Mouse (Mus musculus): ENCODE results near the gene Irf2bp2. TPM values are rescaled to one million over a fixed set of nuclear protein-coding genes. Genes with fewer than 3 reads are reported as not detected.

Irf2bp2 gene
- polyA plus RNA-seq, 1 experiment from 2014 or later, result 9.6 TPM

GRCm38 (mm10) chr8:126556691-126557090, 37.1 kb downstream of the Irf2bp2 start:
- Histone ChIP-seq H3K4me3 (no peak overlapping the region), H3K27ac (no peak overlapping the region), H3K36me3 (no peaks in the 10 kb centered on the region), H3K4me1 (peaks cover 6% of the 10 kb centered on the region), H3K9ac (no peak overlapping the region), H3K4me2 (replicated peaks) (no peak overlapping the region), H3K9me3 (replicated peaks) (no peaks in the 10 kb centered on the region), H3K27me3 (no peaks in the 10 kb centered on the region)
- ATAC-seq (ENCODE audit: low FRiP score), result no peak
- 90% methylated on average over 5 of the region's 5 CpGs for WGBS

- Histone ChIP-seq H3K4me2 (replicated peaks) (no peak overlapping the region), H3K9me3 (replicated peaks) (no peaks in the 10 kb centered on the region), H3K36me3 (no peaks in the 10 kb centered on the region), H3K27me3 (no peaks in the 10 kb centered on the region), H3K27ac (no peak overlapping the region), H3K4me1 (peaks cover 6% of the 10 kb centered on the region), H3K4me3 (no peak overlapping the region), H3K9ac (no peak overlapping the region)
- no peak for ATAC-seq (ENCODE audit: low FRiP score)
- 90% methylated on average over 4 of the region's 4 CpGs for WGBS
Observed at GRCm38 (mm10) chr8:126554741-126555140, 39.0 kb downstream of the Irf2bp2 start.

GRCm38 (mm10) chr8:126551871-126552270, 41.9 kb downstream of the Irf2bp2 start:
- H3K36me3 ChIP-seq, result no peaks in the 10 kb centered on the region
- no peaks in the 10 kb centered on the region for H3K9me3 ChIP-seq (replicated peaks)
- H3K4me2 ChIP-seq (replicated peaks), result no peak overlapping the region
- no peak for ATAC-seq (ENCODE audit: low FRiP score)
- H3K4me1 ChIP-seq, result no peaks in the 10 kb centered on the region
- H3K4me3 ChIP-seq, result no peak overlapping the region
- no peak overlapping the region for H3K27ac ChIP-seq
- 83% methylated on average over 4 of the region's 4 CpGs for WGBS
- H3K27me3 ChIP-seq, result no peaks in the 10 kb centered on the region
- H3K9ac ChIP-seq, result no peak overlapping the region

GRCm38 (mm10) chr8:126550944-126551357, 42.8 kb downstream of the Irf2bp2 start:
- WGBS, result 70% methylated on average over 5 of the region's 5 CpGs
- Histone ChIP-seq H3K9me3 (replicated peaks) (no peaks in the 10 kb centered on the region), H3K9ac (no peak overlapping the region), H3K4me3 (no peak overlapping the region), H3K36me3 (no peaks in the 10 kb centered on the region), H3K4me1 (no peaks in the 10 kb centered on the region), H3K27me3 (no peaks in the 10 kb centered on the region), H3K27ac (no peak overlapping the region), H3K4me2 (replicated peaks) (no peak overlapping the region)
- no peak for ATAC-seq (ENCODE audit: low FRiP score)

GRCm38 (mm10) chr8:126547841-126548240, 45.9 kb downstream of the Irf2bp2 start:
- no peak overlapping the region for H3K4me2 ChIP-seq (replicated peaks)
- H3K9ac ChIP-seq, result no peak overlapping the region
- no peak for ATAC-seq (ENCODE audit: low FRiP score)
- WGBS, result 63% methylated on average over 3 of the region's 3 CpGs
- no peaks in the 10 kb centered on the region for H3K27me3 ChIP-seq
- no peak overlapping the region for H3K4me3 ChIP-seq
- H3K36me3 ChIP-seq, result no peaks in the 10 kb centered on the region
- H3K4me1 ChIP-seq, result no peaks in the 10 kb centered on the region
- no peak overlapping the region for H3K27ac ChIP-seq
- H3K9me3 ChIP-seq (replicated peaks), result no peaks in the 10 kb centered on the region

GRCm38 (mm10) chr8:126547361-126547760, 46.4 kb downstream of the Irf2bp2 start:
- H3K9ac ChIP-seq, result no peak overlapping the region
- H3K36me3 ChIP-seq, result no peaks in the 10 kb centered on the region
- no peak for ATAC-seq (ENCODE audit: low FRiP score)
- H3K4me2 ChIP-seq (replicated peaks), result no peak overlapping the region
- no peaks in the 10 kb centered on the region for H3K9me3 ChIP-seq (replicated peaks)
- H3K27me3 ChIP-seq, result no peaks in the 10 kb centered on the region
- no peak overlapping the region for H3K4me3 ChIP-seq
- H3K27ac ChIP-seq, result no peak overlapping the region
- 98% methylated on average over 4 of the region's 4 CpGs for WGBS
- H3K4me1 ChIP-seq, result no peaks in the 10 kb centered on the region

GRCm38 (mm10) chr8:126546480-126546879, 47.3 kb downstream of the Irf2bp2 start:
- Histone ChIP-seq H3K27me3 (no peaks in the 10 kb centered on the region), H3K9ac (no peak overlapping the region), H3K36me3 (no peaks in the 10 kb centered on the region), H3K4me3 (no peak overlapping the region), H3K9me3 (replicated peaks) (no peaks in the 10 kb centered on the region), H3K4me1 (no peaks in the 10 kb centered on the region), H3K27ac (0 out of 2 replicates have a peak overlapping the region, but pooled peaks have one; percentile 8), H3K4me2 (replicated peaks) (no peak overlapping the region)
- ATAC-seq (ENCODE audit: low FRiP score), result no peak
- WGBS, result 52% methylated on average over 1 of the region's 1 CpGs

GRCm38 (mm10) chr8:126543407-126543806, 50.4 kb downstream of the Irf2bp2 start:
- no peak for ATAC-seq (ENCODE audit: low FRiP score)
- no peak overlapping the region for H3K27ac ChIP-seq
- no peaks in the 10 kb centered on the region for H3K36me3 ChIP-seq
- H3K4me2 ChIP-seq (replicated peaks), result no peak overlapping the region
- H3K4me1 ChIP-seq, result peaks cover 18% of the 10 kb centered on the region
- H3K27me3 ChIP-seq, result no peaks in the 10 kb centered on the region
- H3K9me3 ChIP-seq (replicated peaks), result no peaks in the 10 kb centered on the region
- no peak overlapping the region for H3K4me3 ChIP-seq
- H3K9ac ChIP-seq, result no peak overlapping the region
- WGBS, result 85% methylated on average over 8 of the region's 8 CpGs

GRCm38 (mm10) chr8:126542757-126543156, 51.0 kb downstream of the Irf2bp2 start:
- H3K27me3 ChIP-seq, result no peaks in the 10 kb centered on the region
- peaks cover 24% of the 10 kb centered on the region for H3K4me1 ChIP-seq
- H3K4me2 ChIP-seq (replicated peaks), result no peak overlapping the region
- 78% methylated on average over 5 of the region's 5 CpGs for WGBS
- no peak overlapping the region for H3K9ac ChIP-seq
- no peaks in the 10 kb centered on the region for H3K9me3 ChIP-seq (replicated peaks)
- no peak overlapping the region for H3K4me3 ChIP-seq
- H3K36me3 ChIP-seq, result no peaks in the 10 kb centered on the region
- no peak overlapping the region for H3K27ac ChIP-seq
- no peak for ATAC-seq (ENCODE audit: low FRiP score)

- Histone ChIP-seq H3K36me3 (no peaks in the 10 kb centered on the region), H3K27ac (no peak overlapping the region), H3K4me2 (replicated peaks) (no peak overlapping the region), H3K9me3 (replicated peaks) (no peaks in the 10 kb centered on the region), H3K4me3 (no peak overlapping the region), H3K4me1 (peaks cover 30% of the 10 kb centered on the region), H3K27me3 (no peaks in the 10 kb centered on the region), H3K9ac (no peak overlapping the region)
- WGBS, result 77% methylated on average over 10 of the region's 10 CpGs
- ATAC-seq (ENCODE audit: low FRiP score), result no peak
Observed at GRCm38 (mm10) chr8:126542090-126542689, 51.6 kb downstream of the Irf2bp2 start.

- H3K27me3 ChIP-seq, result no peaks in the 10 kb centered on the region
- no peak overlapping the region for H3K9ac ChIP-seq
- no peaks in the 10 kb centered on the region for H3K36me3 ChIP-seq
- WGBS, result 84% methylated on average over 5 of the region's 5 CpGs
- peaks cover 43% of the 10 kb centered on the region for H3K4me1 ChIP-seq
- no peak overlapping the region; the same call in 1 of the 2 replicates for H3K27ac ChIP-seq
- no peak for ATAC-seq (ENCODE audit: low FRiP score)
- no peak overlapping the region for H3K4me2 ChIP-seq (replicated peaks)
- no peaks in the 10 kb centered on the region for H3K9me3 ChIP-seq (replicated peaks)
- H3K4me3 ChIP-seq, result no peak overlapping the region
Observed at GRCm38 (mm10) chr8:126540298-126540697, 53.5 kb downstream of the Irf2bp2 start.

GRCm38 (mm10) chr8:126539355-126540093, 54.3 kb downstream of the Irf2bp2 start:
- no peaks in the 10 kb centered on the region for H3K27me3 ChIP-seq
- 63% methylated on average over 10 of the region's 10 CpGs for WGBS
- H3K27ac ChIP-seq, result peak overlapping the region; percentile 93
- no peak overlapping the region for H3K4me3 ChIP-seq
- no peak overlapping the region; the same call in 1 of the 2 replicates for H3K4me2 ChIP-seq (replicated peaks)
- H3K4me1 ChIP-seq, result peaks cover 43% of the 10 kb centered on the region
- H3K36me3 ChIP-seq, result no peaks in the 10 kb centered on the region
- H3K9me3 ChIP-seq (replicated peaks), result no peaks in the 10 kb centered on the region
- H3K9ac ChIP-seq, result no peak overlapping the region
- peak; percentile 14; the same call in 1 of the 2 replicates for ATAC-seq (ENCODE audit: low FRiP score)

Data from hindbrain, embryonic 12.5 days (tissue).